Mouse (Mus musculus) erythroblast, embryonic 14.5 days (primary cell): ENCODE measurements around the gene Carmil3.

Experiments used
- GATA1 ChIP-seq: IDR thresholded peaks from 2 replicates; pipeline ENCODE4 v1.6.1; 2012; ENCODE audit warnings: low read length, inconsistent platforms, mixed read lengths
- TAL1 ChIP-seq: IDR thresholded peaks from 3 replicates; pipeline ENCODE4 v1.6.1; 2012; ENCODE audit warnings: low read length, inconsistent platforms, mixed read lengths

DNA sequence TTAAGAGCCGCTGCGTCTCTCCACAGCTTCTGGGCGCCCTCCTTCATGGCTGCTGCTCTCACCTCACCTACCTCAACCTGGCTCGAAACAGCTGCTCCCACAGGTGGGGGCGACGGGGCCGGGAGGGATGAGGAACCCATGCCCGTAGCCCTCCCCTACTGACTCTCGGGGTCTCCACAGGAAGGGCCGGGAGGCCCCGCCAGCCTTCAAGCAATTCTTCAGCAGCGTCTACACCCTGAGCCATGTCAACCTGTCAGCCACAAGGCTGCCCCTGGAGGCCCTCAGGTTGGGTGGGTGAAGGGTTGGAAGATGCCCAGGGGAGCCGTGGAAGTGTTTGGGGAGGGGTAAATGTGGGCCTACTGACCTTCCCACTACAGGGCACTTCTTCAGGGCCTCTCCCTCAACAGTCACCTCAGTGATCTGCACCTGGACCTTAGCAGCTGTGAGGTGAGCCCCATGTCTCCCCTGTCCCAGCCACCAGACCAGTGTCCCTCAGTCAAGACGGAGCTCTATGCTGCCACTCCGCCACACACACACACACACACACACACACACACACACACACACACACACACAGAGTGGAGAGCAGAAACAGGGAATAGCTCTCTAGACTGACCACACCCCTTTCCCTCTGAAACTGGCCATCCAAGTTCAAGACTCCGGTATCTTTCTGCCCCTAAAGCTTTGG, 6.5 kb downstream of the Carmil3 start:
- no peak for TF ChIP-seq GATA1
- TF ChIP-seq TAL1, result no peak
